Mouse (Mus musculus): Measurements from ENCODE around the gene Slc12a5. TPM values are rescaled to one million over a fixed set of nuclear protein-coding genes. Genes with fewer than 3 reads are reported as not detected.

The Slc12a5 gene
- polyA plus RNA-seq, 1 experiment from 2014 or later: 0.92 TPM

- Histone ChIP-seq H3K4me3 (no peak overlapping the region), H3K27ac (no peak overlapping the region), H3K36me3 (no peaks in the 10 kb centered on the region), H3K4me1 (no peaks in the 10 kb centered on the region), H3K27me3 (ENCODE audit: insufficient read depth, poor library complexity, severe bottlenecking) (peaks cover 63% of the 10 kb centered on the region), H3K9me3 (no peaks in the 10 kb centered on the region)
- no peak for DNase-seq (ENCODE audit: low spot score)
- WGBS: 64% methylated on average over 11 of the region's 11 CpGs
Measured at GRCm38 (mm10) chr2:164930706-164931581, 29.7 kb upstream of the Slc12a5 start.

GRCm38 (mm10) chr2:164933534-164933933 lies 27.1 kb upstream of the Slc12a5 start:
- H3K27me3 ChIP-seq (ENCODE audit: insufficient read depth, poor library complexity, severe bottlenecking): peaks cover 83% of the 10 kb centered on the region
- no peaks in the 10 kb centered on the region for H3K9me3 ChIP-seq
- no peaks in the 10 kb centered on the region for H3K36me3 ChIP-seq
- H3K27ac ChIP-seq: no peak overlapping the region
- H3K4me3 ChIP-seq: no peak overlapping the region
- WGBS: 48% methylated on average over 10 of the region's 10 CpGs
- no peak for DNase-seq (ENCODE audit: low spot score)
- peaks cover 4% of the 10 kb centered on the region for H3K4me1 ChIP-seq

- Histone ChIP-seq H3K4me1 (peaks cover 24% of the 10 kb centered on the region), H3K4me3 (no peak overlapping the region), H3K27ac (no peak overlapping the region), H3K27me3 (ENCODE audit: insufficient read depth, poor library complexity, severe bottlenecking) (peaks cover 95% of the 10 kb centered on the region), H3K36me3 (no peaks in the 10 kb centered on the region), H3K9me3 (no peaks in the 10 kb centered on the region)
- no peak for DNase-seq (ENCODE audit: low spot score)
- WGBS: 72% methylated on average over 4 of the region's 4 CpGs
Measured at GRCm38 (mm10) chr2:164935991-164936390, 24.6 kb upstream of the Slc12a5 start.

GRCm38 (mm10) chr2:164938146-164939091 lies 22.2 kb upstream of the Slc12a5 start:
- Histone ChIP-seq H3K27ac (0 out of 2 replicates have a peak overlapping the region, but pooled peaks have one; percentile 11), H3K27me3 (ENCODE audit: insufficient read depth, poor library complexity, severe bottlenecking) (peaks cover 82% of the 10 kb centered on the region), H3K9me3 (no peaks in the 10 kb centered on the region), H3K4me1 (peaks cover 35% of the 10 kb centered on the region), H3K4me3 (peak overlapping the region; percentile 56), H3K36me3 (no peaks in the 10 kb centered on the region)
- DNase-seq (ENCODE audit: low spot score): no peak
- WGBS: 5% methylated on average over 39 of the region's 39 CpGs

- Histone ChIP-seq H3K27ac (0 out of 2 replicates have a peak overlapping the region, but pooled peaks have one; percentile 11), H3K9me3 (no peaks in the 10 kb centered on the region), H3K4me1 (peaks cover 35% of the 10 kb centered on the region), H3K36me3 (no peaks in the 10 kb centered on the region), H3K4me3 (peak overlapping the region; percentile 56), H3K27me3 (ENCODE audit: insufficient read depth, poor library complexity, severe bottlenecking) (peaks cover 75% of the 10 kb centered on the region)
- 4% methylated on average over 11 of the region's 11 CpGs for WGBS
- no peak for DNase-seq (ENCODE audit: low spot score)
Measured at GRCm38 (mm10) chr2:164939106-164939505, 21.5 kb upstream of the Slc12a5 start.

GRCm38 (mm10) chr2:164940140-164940830 lies 20.3 kb upstream of the Slc12a5 start, which contains the start of gene Mmp9:
TSS of gene Mmp9 (plus strand) at chr2:164940780.
- no peaks in the 10 kb centered on the region for H3K36me3 ChIP-seq
- H3K27me3 ChIP-seq (ENCODE audit: insufficient read depth, poor library complexity, severe bottlenecking): peaks cover 63% of the 10 kb centered on the region
- H3K27ac ChIP-seq: no peak within 1 kb of the TSS
- H3K4me1 ChIP-seq: peaks cover 35% of the 10 kb centered on the region
- DNase-seq (ENCODE audit: low spot score): no peak
- no peaks in the 10 kb centered on the region for H3K9me3 ChIP-seq
- no peak within 1 kb of the TSS for H3K4me3 ChIP-seq
- 20% methylated on average over 10 of the region's 10 CpGs for WGBS

GRCm38 (mm10) chr2:164942692-164943290 lies 17.8 kb upstream of the Slc12a5 start:
- peaks cover 62% of the 10 kb centered on the region for H3K27me3 ChIP-seq (ENCODE audit: insufficient read depth, poor library complexity, severe bottlenecking)
- H3K4me3 ChIP-seq: no peak overlapping the region
- no peaks in the 10 kb centered on the region for H3K36me3 ChIP-seq
- peaks cover 37% of the 10 kb centered on the region for H3K4me1 ChIP-seq
- 12% methylated on average over 5 of the region's 5 CpGs for WGBS
- DNase-seq (ENCODE audit: low spot score): no peak
- no peaks in the 10 kb centered on the region for H3K9me3 ChIP-seq
- peak overlapping the region; percentile 43; the same call in 1 of the 2 replicates for H3K27ac ChIP-seq

- H3K4me3 ChIP-seq: no peak overlapping the region
- no peak for DNase-seq (ENCODE audit: low spot score)
- no peaks in the 10 kb centered on the region for H3K9me3 ChIP-seq
- H3K27me3 ChIP-seq (ENCODE audit: insufficient read depth, poor library complexity, severe bottlenecking): peaks cover 71% of the 10 kb centered on the region
- no peaks in the 10 kb centered on the region for H3K36me3 ChIP-seq
- WGBS: 33% methylated on average over 4 of the region's 4 CpGs
- peaks cover 34% of the 10 kb centered on the region for H3K4me1 ChIP-seq
- H3K27ac ChIP-seq: no peak overlapping the region
Measured at GRCm38 (mm10) chr2:164947506-164947905, 13.1 kb upstream of the Slc12a5 start.

GRCm38 (mm10) chr2:164947930-164948329 lies 12.7 kb upstream of the Slc12a5 start:
- peaks cover 32% of the 10 kb centered on the region for H3K4me1 ChIP-seq
- no peaks in the 10 kb centered on the region for H3K36me3 ChIP-seq
- no peak for DNase-seq (ENCODE audit: low spot score)
- H3K27me3 ChIP-seq (ENCODE audit: insufficient read depth, poor library complexity, severe bottlenecking): peaks cover 76% of the 10 kb centered on the region
- H3K27ac ChIP-seq: no peak overlapping the region
- H3K4me3 ChIP-seq: no peak overlapping the region
- no peaks in the 10 kb centered on the region for H3K9me3 ChIP-seq
- WGBS: 4% methylated on average over 6 of the region's 7 CpGs

GRCm38 (mm10) chr2:164948962-164949361 lies 11.6 kb upstream of the Slc12a5 start:
- Histone ChIP-seq H3K4me1 (peaks cover 34% of the 10 kb centered on the region), H3K4me3 (peak overlapping the region; percentile 48), H3K9me3 (no peaks in the 10 kb centered on the region), H3K27ac (no peak overlapping the region), H3K27me3 (ENCODE audit: insufficient read depth, poor library complexity, severe bottlenecking) (peaks cover 86% of the 10 kb centered on the region), H3K36me3 (no peaks in the 10 kb centered on the region)
- DNase-seq (ENCODE audit: low spot score): no peak
- 10% methylated on average over 25 of the region's 25 CpGs for WGBS

GRCm38 (mm10) chr2:164950501-164950900 lies 10.1 kb upstream of the Slc12a5 start:
- no peaks in the 10 kb centered on the region for H3K36me3 ChIP-seq
- H3K9me3 ChIP-seq: no peaks in the 10 kb centered on the region
- peaks cover 34% of the 10 kb centered on the region for H3K4me1 ChIP-seq
- 24% methylated on average over 13 of the region's 13 CpGs for WGBS
- DNase-seq (ENCODE audit: low spot score): no peak
- peak overlapping the region; percentile 48; the same call in 1 of the 2 replicates for H3K4me3 ChIP-seq
- no peak overlapping the region for H3K27ac ChIP-seq
- H3K27me3 ChIP-seq (ENCODE audit: insufficient read depth, poor library complexity, severe bottlenecking): peaks cover 99% of the 10 kb centered on the region

- 77% methylated on average over 4 of the region's 4 CpGs for WGBS
- Histone ChIP-seq H3K27me3 (ENCODE audit: insufficient read depth, poor library complexity, severe bottlenecking) (peaks cover 97% of the 10 kb centered on the region), H3K27ac (no peak overlapping the region), H3K9me3 (no peaks in the 10 kb centered on the region), H3K4me3 (no peak overlapping the region), H3K4me1 (peaks cover 34% of the 10 kb centered on the region), H3K36me3 (no peaks in the 10 kb centered on the region)
- DNase-seq (ENCODE audit: low spot score): no peak
Measured at GRCm38 (mm10) chr2:164951745-164952144, 8.9 kb upstream of the Slc12a5 start.
